Mouse (Mus musculus): ENCODE results near the gene Pkhd1.
"Not testable (repeated sequence)": the region's sequence is repeated elsewhere in the genome, so short reads cannot be mapped to it uniquely, and the experiment has no call there.

The Pkhd1 gene

DNA sequence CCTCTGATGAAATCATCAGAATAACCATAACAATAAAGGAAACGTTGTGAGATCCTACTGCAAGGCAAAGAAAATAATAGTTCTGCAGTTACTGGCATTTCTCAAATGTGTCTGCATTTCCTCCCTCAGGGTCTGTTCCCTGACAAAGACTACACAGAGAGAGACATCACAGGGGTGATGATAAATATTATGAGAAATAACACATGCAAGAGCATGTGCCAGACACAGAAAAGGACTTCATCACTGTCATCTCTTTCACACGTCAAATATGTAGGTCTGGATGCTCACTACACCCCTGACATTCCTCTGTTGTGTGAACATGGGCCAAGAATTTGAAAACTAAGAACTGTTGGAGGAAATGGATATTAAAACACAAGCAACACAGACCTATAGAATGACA is 369.7 kb downstream of the Pkhd1 start:
- no peak for DNase-seq

DNA sequence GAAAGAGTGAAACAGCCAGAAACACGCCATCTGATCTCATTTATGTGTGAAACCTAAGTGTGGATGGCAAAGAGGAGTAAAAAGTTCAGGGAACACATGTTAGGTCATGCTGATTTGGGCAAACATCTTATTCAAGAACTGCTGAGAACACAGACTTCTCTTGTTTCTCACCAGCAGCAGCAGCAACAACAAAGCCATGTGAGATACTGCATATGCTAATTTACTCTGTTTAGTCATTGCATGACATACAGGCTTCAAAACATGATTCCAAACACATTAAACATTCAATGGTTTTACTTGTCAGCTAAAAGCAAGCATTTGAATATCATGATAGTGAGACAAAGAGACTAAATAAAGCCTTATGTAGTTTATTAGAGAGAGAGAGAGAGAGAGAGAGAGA is 401.2 kb downstream of the Pkhd1 start:
- DNase-seq, result no peak

DNA sequence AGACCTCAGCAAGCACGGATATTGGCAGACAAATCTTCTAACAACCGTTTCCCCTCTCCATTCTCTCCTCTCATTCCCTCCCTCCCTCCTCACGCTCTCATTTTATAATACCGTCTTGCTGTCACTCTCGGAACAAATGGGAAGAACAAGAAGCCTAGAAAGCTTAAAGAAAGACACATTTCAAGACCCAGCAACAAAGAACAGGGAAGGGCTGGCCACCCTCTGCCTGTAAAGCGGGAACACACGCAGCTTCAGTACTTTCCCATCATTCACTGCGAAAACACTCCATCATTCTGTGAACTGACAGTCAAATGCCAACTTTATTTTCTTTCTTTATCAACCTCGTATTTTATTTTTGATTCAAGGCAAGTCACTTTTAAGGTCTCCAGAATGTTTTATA is 427.4 kb downstream of the Pkhd1 start:
- no peak for DNase-seq

DNA sequence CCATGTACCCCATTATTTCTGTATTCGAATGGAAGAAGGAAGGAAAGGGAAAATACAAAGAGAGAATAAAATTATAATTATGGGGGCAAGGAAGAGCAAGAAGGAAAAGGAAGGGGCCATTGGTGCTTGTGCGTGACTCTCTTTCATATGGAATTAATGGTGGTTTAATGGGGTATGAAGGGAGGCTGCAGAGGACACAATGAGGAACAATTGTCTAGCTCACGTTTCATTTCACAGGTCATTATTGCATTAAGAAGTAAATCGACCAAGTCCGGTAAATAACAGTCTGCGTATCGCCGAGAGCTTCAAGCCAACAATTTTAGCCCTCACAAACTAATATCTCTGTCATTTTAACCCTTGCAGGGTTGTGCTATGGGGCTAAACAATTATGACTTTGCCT is 437.7 kb downstream of the Pkhd1 start:
- DNase-seq, result no peak

DNA sequence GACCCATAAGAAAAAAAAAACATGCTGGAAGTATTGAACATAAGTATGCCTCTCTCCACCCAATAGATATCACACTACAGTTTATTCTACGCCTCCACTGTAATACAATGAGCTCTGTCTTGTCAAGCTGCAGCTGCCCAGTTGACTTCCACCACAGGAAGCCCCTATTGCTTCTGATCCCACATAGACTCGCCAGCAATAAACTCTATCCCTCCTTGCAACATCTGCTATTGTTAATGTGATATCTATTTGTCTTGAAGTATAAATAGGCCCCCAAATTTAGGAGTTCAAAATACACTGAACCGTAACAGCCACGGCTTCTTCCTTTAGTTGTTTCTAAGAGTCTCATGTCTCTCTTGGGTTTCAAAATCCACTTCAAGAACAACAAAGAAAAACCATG is 446.7 kb downstream of the Pkhd1 start:
- no peak for DNase-seq

DNA sequence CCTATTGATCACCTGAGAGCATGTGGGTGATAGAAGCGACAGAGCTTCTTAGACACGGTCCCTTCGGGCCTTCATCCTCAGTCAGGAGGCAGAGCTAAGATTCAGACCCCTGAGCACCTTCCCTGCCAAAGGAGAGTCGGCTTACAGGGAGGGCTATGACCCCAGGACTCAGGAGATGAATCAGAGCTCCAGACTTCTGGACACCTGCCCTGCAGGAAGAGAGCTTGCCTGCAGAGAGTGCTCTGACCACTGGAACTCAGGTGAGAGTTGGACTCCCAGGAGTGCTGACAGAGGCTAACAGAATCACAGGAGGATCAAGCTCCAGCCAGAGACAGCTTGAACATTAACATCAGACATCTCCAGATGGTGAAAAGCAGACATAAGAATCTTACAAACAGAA is 467.2 kb downstream of the Pkhd1 start:
- DNase-seq, result not testable (repeated sequence)

DNA sequence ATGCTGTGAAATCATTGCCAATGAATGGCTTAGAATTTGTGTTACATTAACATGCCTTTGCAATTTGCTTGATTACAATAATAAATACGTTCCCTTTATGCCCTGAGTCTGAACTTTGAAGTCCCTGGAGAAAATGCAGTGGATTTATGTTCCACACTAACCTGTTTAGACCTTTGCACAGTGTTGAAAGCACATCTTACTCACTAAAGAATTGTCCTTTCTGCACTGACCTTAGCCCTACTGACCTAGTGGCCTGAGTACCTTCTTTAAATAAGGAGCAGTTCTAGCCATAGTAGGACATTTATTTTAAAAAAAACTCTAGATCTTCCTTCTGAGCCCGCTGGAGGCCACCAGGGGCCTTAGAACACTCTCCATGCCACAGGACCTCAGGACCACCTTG is 467.8 kb downstream of the Pkhd1 start:
- no peak for DNase-seq

DNA sequence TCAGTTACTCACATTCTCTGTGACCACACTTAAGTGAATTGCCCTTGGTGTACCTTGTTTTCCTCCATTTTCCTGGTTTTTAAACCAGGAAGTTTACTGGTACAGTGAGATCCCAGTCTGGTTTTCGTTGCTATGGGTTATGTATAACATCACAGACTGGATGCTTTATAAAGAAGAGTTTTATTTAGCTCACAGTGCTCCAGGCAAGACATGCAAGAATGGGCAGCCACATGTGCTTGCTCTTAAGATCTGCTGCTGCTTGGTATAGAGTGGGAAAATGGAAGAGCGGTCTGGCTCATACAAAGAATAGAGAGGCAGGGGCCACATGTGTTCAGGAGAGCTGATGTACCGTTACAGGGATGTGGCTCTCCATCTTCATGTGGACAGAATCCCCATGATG is 481.7 kb downstream of the Pkhd1 start:
- no peak for DNase-seq

DNA sequence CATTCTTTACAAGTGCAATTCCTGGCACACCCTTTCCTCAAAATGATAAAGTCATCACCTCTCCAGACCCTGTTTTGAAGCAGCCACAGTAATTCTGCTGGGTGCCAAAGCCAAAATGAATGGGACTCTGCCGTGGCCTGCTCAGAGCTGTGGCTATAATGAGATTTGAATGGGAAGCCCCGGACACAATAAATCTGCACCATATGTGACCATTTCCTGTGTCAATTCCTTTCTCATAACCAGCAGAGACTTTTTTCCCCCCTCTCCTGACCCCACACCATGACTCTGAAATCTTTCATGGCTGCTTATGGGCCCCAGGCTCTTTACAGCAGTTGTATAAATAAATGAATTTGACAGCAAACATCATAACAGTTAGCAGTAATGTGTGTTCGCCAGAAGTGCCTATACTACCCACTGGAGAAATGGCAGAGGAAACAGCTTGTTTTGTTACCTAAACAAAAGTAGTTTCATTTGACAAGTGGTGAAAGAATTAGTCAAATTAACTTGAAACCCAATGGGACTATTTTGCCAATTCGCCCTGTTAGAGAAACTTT is 482.7 kb downstream of the Pkhd1 start:
- DNase-seq, result no peak

DNA sequence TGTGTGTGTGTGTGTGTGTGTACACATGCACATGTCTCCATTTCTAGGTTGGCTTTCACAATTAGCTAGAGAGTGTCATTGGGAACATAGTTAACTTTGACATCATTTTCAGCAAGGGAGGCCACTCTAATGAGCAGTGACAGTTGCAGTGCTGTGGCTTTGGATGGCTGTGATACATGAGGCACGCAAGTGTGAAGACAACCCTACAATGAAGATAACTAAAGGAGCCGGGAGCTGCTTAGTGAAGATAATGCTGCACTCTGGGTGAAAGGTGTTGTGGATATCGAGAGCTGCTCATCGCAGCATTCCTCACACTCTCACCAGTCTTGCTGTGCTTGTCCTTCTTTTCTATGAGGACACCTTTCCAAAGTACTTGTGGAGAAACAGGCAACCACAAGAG is 484.2 kb downstream of the Pkhd1 start:
- DNase-seq, result no peak

DNA sequence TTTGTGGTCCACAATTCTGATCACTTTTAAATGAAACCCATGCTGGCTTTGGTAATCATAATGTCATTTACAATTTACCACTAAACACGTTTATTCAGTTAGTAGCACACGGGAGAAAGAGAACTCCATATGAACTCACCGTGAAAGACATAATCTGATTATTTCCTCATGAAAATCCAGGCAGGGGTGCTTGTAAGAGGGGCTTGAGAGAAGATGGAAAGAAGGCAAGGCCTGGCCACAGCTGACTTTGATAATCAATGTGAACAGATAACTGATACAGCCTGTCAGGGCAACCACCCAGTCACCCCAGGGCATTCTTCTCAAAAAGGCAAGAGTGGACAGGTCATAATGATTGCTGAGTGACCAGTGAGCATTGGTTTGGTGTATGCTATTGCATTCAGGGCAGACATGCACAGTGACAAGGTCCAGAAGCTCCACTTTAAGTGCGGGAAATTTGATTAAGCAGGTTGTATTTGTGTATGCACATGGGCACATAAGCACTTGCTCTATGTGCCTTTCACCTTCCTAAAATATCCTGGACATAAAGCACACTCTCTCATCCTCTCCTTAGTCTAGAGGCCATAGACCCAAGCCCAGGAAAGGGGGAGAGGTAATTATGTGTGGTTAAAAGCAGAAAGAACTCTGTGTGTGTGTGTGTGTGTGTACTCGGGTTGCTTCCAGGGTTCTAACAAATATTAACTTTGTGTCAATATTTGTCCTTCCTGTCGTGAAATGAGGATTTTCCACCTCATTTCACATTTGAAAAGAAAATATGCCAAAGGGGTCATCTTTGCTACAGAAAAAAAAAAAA is 485.9 kb downstream of the Pkhd1 start:
- no peak for DNase-seq

DNA sequence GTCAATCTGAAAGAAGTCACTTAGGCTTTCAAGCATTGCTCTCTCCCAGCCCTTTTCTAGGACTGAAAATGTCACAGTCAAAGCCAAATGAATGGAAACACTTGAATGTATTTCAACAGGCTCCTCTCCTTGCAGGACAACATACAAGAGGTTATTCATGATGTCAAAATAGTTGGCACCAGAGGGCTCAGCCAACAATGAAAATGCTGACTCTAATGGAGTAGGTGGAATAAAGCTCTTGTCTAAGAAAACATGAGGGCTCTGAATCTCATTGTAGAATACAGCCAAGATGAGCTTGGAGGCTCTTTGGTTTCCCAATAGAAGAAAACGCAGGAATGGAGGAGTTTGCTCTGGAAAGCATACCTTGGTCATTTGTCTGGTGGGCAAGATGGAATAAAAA is 500.5 kb downstream of the Pkhd1 start:
- DNase-seq, result no peak

DNA sequence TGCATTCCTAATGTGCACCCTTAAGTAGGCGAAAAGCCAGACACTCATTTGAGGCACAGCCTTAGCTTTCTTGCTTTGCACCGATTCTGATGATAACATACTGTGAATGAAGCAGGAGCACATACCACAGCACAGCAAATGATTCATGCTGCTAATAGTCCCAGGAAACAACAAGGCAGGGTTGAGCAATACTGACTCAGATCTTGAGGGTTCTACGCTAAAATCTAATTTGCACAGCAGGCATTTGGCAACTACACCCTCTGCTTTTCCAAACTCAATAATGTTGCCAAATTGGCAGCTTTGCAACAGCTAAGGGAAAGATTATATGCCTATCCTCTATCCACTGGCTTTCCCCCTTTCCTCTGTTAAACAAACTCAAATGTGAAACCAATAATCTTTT is 548.1 kb downstream of the Pkhd1 start:
- peak; percentile 5 for DNase-seq

DNA sequence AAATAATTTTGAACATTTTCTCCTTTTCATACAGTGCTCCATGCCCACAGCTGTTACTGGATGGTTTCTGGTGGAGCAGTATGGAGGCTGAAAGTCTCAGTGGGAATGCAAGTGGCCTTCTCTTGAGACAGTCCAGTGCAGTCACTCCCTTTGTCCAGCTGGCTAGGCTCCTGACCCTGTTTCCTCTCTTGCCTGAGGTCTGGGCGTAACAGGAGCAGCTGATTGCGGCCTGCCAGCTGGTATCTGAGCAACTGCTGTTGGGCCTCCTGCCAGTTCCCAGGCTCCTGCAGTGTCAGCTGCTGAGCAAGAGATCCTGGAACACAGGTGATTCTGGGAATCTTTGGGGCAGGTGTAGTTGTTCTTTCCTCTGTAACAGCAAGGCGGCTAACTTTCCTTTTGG is 559.6 kb downstream of the Pkhd1 start:
- DNase-seq, result no peak

DNA sequence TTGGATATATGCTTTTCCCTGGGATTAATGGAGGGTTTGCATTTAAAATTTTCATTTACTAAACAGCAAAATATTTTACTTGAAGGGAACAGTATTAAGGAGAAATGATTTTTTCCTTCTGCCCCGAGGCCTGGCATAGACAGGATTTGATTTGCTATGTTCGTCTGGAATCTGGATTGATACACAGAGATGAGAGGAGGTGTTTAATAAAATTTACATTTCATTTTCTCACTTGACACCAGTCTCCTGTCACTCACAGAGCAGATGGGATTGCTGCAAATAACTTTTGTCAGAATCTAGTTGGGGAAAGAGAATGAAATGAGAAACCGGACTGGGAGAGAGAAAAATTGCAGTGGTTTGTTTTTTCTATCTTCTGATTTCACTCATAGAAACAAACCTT is 578.5 kb downstream of the Pkhd1 start:
- DNase-seq, result no peak

DNA sequence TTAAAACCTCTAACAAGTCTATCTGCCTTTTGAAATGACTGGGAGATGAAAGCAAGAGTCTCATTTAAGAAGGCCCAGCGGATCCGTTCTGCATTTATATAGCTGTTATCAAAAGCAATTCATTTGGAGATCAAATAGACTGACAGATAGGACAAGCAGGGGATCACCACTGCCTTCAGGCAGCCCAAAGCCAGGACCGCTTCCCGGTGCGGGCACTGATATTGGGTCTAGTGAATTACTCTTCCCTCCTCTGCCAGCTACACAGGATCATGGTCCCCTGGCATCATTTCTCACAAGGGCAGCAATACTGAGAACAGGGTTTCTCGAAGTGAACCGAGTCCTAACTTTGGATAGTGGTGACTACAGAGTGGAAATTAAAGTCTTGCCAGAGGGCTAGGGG is 582.6 kb downstream of the Pkhd1 start:
- DNase-seq, result no peak

DNA sequence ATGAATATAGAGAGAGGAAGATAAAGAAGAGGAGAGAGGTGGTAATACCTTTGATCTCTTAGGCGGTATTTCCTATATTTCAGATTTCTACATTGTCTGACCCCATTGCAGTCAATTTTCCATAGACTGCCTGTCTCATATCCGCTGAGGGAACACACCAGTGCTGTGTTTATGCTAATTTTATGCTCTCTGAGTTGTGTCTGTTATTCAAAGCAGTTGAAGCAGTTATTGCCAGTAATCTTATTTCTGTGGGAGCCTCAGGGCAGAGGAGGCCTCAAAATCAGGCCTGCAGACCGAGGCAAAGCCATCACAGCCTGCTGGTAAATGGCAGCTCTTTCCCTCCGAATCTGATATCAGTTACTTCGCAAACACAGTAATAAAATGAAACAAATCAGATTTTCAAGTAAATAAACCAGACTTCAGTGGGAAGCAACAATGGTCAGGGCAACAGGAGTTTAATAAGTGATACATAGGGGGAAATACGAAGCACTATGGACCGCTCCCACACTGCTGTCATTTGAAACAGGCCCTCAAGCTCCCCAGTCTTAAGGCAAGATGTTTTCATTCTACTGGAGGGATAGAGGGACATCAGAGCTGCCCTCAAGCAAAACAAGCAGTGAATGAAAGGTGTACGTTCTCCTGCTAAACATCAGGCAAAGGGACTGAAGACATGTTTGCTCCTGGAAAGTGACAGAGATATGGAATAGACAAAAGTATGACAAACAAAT is 599.5 kb downstream of the Pkhd1 start:
- DNase-seq, result no peak

DNA sequence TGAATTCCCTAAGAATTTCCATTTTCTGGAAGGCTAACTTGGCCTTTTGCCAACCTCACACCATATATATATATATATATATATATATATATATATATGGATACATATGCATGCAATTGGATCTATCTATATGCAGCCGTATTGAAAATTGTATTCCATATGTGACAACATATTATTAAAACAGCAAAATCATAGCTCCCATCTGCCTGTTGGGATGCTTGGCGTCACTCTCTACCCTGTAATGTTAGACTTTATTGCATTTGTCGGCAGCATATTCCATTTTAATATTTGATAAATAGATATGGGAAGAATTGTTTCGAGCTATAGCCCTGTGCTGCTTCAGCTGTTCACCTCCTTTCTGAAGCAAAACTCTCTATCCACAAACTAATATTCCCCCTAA is 600.2 kb downstream of the Pkhd1 start:
- no peak for DNase-seq

Measured in right cerebral cortex, postnatal 25 days (tissue).